Mouse (Mus musculus) cerebellum, adult (tissue): ENCODE data around the gene 4931429L15Rik.
"Not testable (repeated sequence)": the region's sequence is repeated elsewhere in the genome, so short reads cannot be mapped to it uniquely, and the experiment has no call there.

Source experiments
- ATAC-seq: cut with Nextera tagmentation; 2 replicates; pipeline ENCODE4 v1.9.2; 2017; ENCODE audit warnings: mild to moderate bottlenecking, moderate library complexity, mixed read lengths; ENCODE audit not compliant: insufficient number of reproducible peaks, low FRiP score, low TSS enrichment

Gene 4931429L15Rik

DNA sequence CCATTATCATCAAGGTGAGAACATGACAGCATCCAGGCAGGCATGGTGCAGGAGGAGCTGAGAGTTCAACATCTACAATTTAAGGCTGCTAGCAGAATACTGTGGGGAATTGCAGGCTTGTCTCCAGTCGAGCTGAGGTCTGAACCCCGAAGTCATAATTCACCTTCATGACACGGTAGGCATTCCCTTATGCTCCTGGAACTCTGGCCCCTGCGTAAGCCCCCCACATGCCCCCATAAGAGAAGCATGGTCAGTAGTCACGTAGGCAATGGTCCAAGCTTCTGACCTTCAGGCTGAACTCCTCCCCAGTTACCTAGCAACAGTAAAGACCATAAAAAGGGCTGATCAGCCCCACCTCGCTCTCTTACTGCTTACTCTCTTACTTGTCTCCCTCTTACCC, at the start of gene 4931429L15Rik:
TSS of gene 4931429L15Rik (minus strand) at position 101 of the 400 bp plus-strand sequence.
- not testable (repeated sequence) for ATAC-seq

DNA sequence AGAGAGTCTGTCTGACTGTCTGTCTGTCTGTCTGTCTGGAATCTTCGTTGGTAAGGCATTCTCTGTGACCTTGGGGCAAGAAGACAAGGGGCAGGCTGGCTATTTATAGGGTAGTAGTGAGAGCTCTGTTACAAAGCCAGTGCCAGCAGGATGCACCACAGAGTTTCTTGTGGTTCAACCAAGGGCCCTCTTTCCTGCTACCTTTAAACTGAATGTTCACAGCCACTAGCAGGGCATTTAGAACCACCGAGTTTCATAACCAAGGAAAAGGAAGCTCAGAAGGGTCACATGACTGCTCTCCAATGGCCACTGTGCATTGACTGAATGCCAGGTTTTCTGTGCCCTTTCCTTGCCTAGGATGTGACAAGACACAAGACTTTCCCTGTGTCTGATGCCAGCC, 42.7 kb upstream of the 4931429L15Rik start:
- ATAC-seq = no peak

DNA sequence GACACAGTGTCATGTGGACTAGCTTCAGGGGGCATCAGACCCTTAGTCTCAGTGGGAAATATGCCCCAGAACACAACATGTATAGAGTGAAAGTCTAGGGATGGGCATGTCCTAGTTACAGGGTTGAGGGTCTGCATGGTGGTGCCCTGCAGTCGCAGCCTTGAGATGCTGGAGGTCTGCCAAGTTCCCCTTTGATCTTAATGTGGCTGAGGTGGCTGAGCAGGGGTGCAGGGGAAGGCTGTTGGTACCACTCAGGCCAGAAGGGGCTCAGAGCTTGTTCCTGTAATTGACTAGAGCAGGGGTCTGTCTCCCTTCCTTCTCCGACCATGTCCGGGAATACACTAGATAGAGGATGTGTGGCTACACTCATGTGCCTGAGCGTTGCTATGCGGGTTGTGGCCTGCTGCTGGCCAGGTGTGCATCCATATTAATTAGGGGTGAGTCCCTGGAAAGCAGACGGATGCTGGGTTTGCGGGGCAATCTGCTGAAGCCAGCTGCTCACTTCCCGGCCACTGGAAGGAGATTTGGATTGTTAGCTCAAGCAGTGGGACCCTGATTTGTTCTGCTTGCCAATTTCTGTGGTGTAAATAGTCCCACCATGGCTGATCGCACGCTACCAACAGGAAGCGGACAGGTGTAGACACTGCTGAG, 41.8 kb upstream of the 4931429L15Rik start:
- no peak for ATAC-seq

DNA sequence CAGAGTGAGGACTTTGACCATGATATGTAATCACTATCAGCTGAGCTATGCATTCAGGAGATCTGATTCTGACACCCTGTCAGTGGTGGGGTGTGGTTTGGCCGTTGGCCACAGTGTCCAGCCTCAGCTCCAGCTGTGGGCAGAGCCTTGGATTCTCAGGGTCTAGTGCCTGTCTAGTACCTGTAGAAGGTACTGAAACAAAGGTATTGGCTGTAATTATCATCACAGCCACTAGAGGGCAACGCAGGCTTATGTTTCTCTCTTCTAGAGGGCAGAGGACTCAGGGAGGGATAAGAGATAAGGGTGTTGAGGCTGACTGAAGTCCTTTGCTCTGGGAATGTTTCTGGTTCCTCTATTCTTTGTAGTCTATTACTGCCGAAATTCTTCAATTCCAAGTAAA, 34.2 kb upstream of the 4931429L15Rik start:
- ATAC-seq = peak; percentile 51; the same call in 1 of the 2 replicates

DNA sequence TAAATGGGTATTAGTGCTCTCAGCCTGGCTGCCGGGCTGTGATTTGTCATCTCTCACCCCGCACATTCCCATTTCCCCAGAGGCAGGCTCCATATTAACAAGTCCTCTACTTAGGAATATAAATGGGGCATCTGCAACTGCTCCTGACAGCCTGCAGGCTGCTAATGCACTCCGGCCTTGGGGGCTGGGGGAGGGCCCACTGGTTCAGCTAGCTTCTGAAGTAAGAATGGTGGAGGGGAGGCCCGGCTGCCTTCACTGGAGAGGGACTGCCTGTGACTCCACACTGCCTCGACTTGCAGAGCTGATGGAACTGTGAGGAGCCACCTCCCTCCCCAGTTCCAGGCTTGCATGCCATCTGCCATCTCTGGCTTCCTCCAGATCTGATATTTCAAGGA, 33.5 kb upstream of the 4931429L15Rik start:
- ATAC-seq = no peak

DNA sequence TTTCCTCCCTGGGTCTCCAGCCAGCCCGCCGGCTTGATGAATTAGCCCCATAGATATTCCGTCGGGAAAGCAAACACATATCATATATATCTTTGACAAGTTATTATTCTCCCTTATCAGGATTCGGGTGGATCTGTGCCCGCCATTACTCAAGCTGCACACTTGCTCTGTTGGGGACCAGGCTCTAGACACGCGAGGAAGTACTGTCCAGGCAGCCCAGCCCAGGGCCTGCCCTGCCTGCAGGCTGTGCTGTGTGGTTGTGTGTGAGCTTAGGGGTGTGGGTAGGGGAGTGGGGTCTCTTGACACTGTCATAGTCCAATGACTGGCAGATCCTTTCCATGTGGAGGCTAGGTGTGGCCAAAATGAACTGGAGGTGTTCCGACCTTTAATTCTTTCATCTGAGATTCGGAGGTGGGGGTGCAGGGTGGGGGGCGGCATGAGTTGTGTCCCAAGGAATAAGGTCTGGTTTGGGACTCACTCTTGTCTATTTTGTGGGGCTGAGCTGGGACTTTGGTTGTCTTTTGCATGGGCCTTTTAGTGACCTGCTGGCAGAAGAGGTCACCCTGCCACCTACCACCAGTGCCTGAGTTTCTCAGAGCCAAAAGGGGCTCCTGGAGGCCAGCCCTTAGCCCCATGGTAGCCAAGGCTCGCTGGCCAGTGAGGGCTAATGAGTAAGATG, 33.0 kb upstream of the 4931429L15Rik start:
- no peak for ATAC-seq

DNA sequence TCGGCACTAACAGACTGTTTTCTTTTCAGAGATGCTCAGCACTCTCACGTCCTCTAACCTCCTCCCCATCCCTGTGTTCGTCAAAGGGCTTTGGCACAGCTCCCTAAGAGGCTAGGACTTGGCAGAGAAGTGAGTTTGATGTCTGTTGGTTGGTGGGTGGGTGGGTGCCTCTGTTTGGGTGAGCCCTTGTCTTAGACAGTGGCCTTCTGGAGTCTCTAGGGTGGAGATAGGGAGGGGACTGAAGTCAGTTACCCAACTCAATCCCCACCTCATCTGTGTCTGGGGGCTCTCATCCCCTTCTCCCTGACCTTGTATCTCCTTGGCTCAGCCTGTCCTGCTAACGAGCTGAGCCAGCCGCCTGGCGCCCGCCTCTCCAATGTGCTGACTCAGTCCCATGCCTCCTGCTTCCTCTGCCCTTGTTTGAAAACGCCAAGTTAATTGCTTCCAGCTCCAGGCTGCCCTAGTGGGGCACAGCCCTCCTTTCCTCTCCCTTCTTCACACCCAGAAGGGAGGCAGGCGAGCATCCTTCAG, 30.7 kb upstream of the 4931429L15Rik start:
- ATAC-seq = peak; percentile 23; the same call in 1 of the 2 replicates

DNA sequence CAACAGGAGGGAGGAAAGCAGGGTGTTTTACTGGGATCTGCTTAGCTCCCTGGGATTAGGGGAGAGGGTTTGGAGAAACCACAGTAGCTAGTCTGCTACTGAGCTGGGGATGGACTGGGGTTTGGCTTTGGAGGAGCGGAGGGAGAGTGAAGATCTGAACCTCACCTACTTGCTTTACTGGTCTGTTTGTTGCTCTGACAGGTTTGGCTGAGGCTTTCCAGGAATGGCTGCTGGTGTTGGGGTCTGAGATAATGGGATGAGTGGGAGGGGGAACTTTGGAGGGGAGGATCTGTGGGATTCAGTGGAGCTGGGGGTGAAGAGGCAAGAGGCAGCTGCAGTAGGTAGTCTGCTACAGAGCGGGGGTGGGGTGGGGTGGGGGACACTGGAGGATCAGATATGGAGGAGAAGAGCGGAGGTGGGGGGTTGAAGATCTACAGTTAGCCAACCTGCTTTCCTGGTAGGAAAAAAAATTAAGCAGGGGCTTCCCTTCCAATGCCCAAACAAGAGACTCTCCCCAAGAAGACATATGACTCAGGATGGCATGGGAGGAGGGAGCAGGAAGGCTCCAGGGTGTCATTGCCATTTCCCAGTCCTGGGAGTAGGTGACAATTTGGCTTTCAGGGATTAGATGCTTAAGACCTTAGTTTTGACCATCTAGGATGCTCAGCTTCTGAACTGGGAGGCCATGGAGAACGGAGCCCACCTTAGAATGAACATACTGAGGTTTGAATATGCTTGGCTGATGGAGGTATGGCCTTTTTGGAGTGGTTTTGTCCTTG, 26.3 kb upstream of the 4931429L15Rik start:
- ATAC-seq = no peak

DNA sequence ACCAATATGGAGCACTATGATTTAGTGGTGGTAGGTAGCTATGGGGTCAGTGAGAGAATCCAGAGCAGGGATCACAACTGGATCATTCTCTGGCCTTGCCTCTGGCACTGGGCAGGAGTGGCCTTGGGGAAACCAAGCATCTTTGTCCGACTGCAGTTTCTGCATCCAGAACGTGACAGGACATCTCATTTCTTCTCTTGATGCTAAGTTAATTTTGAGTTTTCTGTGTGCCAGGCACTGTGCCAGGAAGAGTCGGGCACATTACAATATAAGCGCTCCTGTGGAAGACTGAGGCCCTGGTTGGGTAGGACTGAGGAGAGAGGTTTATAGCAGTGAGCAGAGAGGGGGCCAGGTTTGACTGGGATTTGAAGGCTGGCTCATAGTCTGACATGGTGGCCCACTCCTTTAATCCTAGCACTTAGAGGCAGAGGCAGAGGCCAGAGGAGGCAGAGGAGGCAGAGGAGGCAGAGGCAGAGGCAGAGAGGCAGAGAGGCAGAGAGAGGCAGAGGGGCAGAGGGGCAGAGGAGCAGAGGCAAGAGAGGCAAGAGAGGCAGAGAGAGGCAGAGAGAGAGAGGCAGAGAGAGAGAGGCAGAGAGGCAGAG, 19.4 kb upstream of the 4931429L15Rik start:
- ATAC-seq = no peak

DNA sequence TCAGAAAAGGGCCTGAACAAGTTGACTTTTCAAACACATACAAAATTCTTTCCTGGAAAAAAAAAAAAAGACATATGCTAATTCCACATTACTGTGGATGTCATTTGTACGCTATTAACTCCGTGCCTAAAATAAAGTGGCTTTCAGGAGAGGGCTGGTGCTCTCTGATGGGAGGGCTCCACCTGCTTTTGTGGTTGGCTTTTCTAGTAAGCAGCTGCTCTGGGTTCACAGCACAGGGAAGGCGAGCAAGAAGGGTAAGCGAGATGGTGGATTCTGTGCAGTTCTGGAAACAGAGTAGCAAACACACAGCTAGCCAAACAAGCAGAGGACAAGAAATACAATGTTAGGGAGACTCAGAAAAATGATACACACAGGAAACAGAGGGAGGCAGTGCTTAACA, 18.6 kb upstream of the 4931429L15Rik start:
- ATAC-seq = no peak

DNA sequence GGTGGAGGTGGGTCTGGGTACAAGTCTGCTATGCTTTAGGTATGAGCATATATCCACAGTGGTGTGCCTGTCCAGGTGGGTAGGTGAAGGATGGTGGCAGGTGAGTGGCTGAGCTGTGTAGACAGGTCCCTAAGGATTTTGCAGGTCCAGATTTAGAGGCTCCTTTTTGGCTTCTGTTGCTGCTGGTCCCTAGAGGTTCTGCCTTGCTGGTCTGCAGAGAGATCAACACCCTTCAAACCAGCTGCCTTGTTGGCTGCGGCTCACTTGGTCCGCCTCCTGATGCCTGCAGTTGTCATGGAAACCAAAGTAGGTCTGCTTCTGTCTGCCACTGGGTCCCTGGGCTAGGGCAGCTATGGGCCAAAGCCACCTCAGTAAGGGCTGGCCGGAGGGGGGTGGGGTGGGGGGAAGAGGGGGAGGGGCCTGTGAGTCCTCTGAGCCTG, 18.1 kb upstream of the 4931429L15Rik start:
- ATAC-seq = peak; percentile 65; the same call in 1 of the 2 replicates

DNA sequence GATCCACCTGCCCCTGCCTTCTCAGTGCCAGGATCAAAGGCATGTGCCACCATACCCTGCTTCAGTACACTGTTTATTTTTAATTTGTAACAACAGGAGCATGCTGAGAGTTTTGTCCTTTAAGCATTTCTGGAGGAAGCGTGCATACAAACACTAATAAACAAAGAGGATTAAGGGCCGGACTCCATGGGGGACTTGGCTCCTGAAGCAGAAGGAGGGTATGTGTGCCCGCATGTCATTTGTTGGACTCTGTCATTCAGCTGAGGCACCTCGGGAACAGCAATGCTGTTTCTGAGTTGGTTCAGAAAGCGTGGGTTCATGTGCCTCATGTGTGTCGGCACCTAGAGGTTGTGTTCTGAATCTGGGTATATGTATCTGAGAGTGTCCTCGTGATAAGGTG, 17.5 kb upstream of the 4931429L15Rik start:
- no peak for ATAC-seq

DNA sequence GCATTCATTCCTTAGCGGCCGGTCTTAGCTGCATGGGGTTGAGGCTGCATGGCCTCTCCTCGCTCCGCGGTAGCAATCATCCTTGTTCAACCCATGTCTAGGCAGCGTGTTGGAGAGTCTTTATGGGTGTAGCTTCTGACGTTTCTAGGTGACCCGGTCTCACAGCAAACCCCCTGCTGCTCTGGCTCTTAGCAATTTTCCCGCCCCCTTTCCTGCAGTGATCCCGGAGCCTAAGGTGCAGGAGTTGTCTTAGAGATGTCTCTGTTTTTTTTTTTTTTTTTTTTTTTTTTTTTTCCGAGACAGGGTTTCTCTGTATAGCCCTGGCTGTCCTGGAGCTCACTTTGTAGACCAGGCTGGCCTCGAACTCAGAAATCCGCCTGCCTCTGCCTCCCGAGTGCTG, 16.5 kb upstream of the 4931429L15Rik start:
- not testable (repeated sequence) for ATAC-seq

DNA sequence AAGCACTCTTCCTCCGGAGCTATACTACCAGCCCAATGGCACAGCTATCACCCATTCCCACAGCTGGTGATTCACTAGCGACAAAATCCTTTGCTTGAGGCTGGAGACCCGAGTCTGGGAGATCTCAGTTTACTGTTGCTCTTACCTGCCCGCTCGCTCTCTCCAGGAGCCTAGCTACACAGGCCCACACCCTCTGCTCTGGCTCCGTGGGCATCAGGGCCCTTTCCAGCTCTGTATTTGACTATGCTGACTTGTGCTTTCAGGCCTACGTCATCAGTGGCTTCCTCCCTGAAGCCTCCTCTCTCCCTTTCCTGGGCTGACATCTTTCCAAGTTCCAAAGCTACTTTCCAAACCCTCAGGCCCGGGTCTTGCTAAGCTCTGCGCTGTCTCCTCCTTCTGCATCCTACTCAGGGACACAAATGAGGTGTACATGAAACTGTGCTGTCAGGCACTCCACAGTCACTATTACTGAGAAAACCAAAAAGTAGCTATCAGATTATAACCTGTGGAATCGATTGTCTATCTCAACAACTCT, 15.7 kb upstream of the 4931429L15Rik start:
- no peak for ATAC-seq

DNA sequence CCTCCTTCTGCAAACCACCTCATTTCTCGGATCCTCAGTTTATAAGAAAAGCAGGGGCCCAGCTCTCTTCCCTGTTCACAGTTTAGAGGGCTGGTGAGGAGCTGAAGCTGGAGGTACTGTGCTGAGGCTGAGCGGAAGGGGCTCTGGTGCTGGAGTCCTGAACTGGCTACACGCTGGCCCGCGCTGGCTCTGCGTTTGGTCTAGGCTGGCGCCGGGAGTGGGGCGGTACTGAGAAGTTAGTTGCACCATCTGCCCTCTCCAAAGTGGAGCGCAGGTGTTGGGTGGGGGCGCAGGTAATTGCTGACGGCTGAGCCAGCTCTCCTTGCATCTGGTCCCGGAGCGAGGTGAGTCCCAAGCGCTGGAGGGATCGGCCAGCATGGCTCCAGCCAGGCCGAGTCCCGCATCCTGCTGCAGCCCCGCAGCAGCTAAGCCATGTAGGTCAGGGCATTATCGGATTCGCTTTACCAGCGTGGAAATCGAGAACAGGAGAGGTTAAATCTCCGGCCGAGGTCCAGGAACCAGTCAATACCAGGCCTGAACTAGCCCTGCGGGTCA, 14.8 kb upstream of the 4931429L15Rik start:
- ATAC-seq = no peak

DNA sequence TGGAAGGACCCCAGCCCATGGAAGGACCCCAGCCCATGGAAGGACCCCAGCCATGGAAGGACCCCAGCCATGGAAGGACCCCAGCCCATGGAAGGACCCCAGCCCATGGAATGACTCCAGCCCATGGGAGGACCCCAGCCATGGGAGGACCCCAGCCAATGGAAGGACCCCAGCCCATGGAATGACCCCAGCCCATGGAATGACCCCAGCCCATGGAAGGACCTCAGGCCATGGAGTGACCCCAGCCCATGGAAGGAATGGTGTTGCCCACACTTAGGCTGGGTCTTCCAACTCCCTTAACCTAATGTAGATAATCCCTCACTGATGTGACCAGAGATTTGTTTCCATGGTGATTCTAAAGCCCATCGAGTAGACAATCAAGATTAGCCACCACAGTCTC, 11.5 kb upstream of the 4931429L15Rik start:
- no peak for ATAC-seq

DNA sequence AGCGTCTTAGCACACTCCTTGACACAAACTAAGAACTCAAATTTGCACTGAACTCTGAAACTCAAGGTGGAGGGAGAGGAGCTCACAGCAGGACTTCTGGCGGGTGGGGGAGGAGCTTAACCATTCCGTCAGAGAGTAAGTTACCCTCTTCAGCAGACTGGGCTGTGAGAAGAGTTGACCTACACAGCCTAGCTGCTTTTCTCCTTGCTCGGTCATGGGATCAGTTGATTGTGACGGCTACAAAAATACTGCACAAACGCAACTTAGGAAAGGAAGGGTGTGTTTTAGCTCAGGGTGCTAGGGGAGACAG, 10.8 kb upstream of the 4931429L15Rik start:
- ATAC-seq = no peak

DNA sequence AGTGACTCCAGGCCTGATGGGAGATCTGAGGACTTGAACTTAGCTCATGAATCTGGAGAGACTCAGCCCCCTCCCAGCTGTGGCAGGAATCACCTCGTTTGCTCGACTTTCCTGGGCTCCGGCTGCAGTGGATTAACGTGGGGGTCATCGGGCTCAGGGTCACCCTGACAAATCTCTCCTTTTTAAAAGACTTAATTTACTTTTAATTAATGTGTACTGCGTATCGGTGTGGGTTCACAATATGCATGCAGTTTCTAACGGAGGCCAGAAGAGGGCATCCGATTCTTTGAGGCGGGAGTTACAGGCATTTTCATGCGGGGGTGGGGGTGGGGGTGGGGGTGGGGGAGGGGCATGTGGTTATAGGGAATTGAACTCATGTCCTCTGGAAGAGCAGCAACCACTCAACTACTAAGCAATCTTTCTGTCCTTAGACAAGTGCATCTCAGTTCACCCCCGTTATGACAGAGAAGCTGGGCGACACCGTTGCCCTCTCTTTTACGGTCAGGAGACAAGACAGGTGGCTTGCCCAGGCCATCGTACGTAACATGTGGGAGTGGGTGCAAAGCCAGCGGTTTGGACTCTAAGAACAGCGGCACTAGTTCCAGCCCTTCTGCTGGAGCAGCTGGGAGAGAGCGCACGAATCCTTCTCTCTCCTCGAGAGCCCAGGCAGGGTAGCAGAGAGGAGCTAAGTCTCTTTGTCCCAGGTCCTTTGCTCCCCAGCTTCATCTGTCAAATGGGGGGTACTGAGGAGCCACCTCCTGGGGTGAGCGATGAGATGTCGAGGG, 10.2 kb upstream of the 4931429L15Rik start:
- ATAC-seq = no peak

DNA sequence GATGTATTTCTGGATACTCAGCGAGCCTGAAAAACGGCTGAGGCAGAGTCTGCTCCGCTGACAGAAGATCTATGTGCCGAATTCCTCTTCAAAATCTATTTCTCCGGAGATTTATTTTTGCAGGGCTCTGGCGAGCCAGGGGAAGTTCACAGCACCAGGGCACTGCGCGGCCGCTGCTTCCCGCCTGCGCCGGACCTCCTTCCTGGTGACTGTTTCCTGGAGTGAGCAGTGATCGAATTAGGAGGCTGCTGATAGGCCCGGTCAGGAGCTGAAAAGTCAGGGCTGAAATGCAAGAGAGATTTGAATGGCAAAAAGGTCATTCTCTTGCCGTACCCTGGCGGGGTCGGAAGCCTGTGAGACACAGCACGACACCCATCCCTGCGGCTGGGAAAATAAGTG, 9.5 kb upstream of the 4931429L15Rik start:
- peak; percentile 29; the same call in 1 of the 2 replicates for ATAC-seq
